15 mouse cellular contexts compared by ENCODE assay signal in genomic region chr6:55578051-55578450, GRCm38 (mm10).
"Had no signal": no experiment of that assay in that cellular context is flagged by ENCODE, and none has a peak within 500 bp of the region (broad histone marks: within the 10 kb centered on the region; RNA-seq: fewer than 3 reads in every experiment).

No protein-coding gene starts in this region.

- H3K27me3 ChIP-seq: limb, embryonic 13.5 days; neural tube, embryonic 12.5 days; stomach, embryonic 15.5 days had no signal

- H3K36me3 ChIP-seq: limb, embryonic 13.5 days; neural tube, embryonic 12.5 days; stomach, embryonic 15.5 days had no signal

- H3K4me2 ChIP-seq: limb, embryonic 13.5 days; neural tube, embryonic 12.5 days; stomach, embryonic 15.5 days had no signal

- H3K4me3 ChIP-seq: limb, embryonic 13.5 days; myocyte; neural tube, embryonic 12.5 days; stomach, embryonic 15.5 days had no signal

- H3K27ac ChIP-seq: kidney, postnatal 0 days; limb, embryonic 13.5 days; liver, embryonic 14.5 days; stomach, embryonic 15.5 days had no signal

- H3K9me3 ChIP-seq: limb, embryonic 13.5 days; neural tube, embryonic 12.5 days; stomach, embryonic 15.5 days had no signal

- H3K9ac ChIP-seq: limb, embryonic 13.5 days; liver, embryonic 14.5 days; neural tube, embryonic 12.5 days; stomach, embryonic 15.5 days had no signal

- H3K4me1 ChIP-seq: limb, embryonic 13.5 days; stomach, embryonic 15.5 days had no signal

- DNase-seq: kidney, adult 9 months; kidney, postnatal 36 days; layer of hippocampus, adult 9-11 months; layer of hippocampus, postnatal 36 days; lung, adult 18-20 months; midbrain, embryonic 14.5 days; right cerebral cortex, postnatal 14 days; thymus, adult 2 months; thymus, postnatal 25 days had no signal
